Mouse (Mus musculus): Measurements from ENCODE around the gene Kir3dl2.
"Not testable (repeated sequence)": the region's sequence is repeated elsewhere in the genome, so short reads cannot be mapped to it uniquely, and the experiment has no call there.

The Kir3dl2 gene

DNA sequence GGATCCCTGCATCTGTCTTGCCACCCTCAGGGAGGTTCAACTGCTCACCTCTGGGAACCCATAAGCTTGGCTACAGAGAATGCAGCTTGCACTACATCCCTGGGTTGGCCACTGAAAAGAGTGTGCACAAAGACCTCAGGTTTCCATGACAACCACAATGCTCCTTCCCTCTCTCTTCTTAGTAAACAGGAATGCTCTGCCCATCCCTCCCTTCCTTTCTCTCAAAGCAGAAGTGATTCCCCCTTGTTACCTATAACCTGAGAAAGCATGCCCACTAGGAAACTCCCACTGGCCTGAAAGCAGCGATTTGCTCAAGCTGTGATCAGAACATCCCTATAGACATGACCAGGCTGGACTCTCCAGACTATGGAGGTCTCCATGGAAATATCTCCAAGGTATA lies at the start of gene Kir3dl2:
Gene Kir3dl2, minus strand, starts transcription at position 101 of the 400 bp plus-strand sequence.
- DNase-seq = not testable (repeated sequence)

DNA sequence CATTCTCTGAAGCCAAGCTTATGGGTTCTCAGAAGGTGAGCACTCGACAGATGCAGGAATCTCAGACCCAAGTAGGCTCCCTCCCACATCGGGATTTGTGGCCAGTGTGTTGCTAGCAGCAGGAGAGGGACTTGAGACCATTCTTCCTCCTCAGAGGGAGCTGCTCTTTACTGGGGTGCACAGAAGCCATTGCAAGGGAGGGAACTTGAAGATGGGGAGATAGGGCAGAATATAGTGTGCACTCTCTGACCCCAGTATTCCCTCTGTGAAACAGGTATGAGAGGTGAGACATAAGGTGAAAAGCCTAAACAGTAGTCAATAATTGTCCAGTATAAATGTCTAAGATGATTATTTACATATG lies 47.0 kb upstream of the Kir3dl2 start:
- DNase-seq = no peak

DNA sequence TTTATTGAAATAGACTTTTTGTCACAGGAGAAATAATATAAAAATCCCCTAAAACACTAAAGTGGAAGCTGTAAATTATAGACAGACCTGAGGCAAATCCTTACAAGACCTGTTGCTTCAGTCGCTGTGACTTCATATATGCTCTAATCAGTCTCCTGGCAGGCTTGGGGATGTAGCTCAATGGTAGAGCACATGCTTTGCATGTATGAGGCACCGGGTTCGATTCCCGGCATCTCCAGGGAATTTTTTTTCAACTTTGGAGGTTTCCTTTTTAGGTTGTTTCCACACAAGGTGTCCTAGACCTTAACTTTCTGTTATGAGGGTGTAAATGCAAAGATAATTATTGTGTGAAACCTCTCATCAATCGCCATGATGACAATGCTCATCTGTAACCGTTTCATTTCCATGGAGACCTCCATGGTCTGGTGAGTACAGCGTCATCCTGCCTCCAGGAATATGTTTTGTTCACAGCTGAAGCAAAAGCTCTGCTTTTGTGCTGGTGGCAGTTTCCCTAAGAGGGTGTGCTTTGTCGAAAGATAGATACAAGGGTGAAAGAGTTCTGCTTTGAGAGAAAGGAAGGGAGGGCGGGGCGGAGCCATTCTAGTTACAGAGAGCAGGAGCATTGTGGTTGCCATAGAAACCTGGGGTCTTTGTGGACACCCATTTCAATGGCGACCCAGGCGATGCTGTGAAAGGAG lies 46.5 kb upstream of the Kir3dl2 start, which contains the start of gene Tceal3:
Gene Tceal3, plus strand, starts transcription at position 644 of the 698 bp plus-strand sequence.
- DNase-seq = no peak

DNA sequence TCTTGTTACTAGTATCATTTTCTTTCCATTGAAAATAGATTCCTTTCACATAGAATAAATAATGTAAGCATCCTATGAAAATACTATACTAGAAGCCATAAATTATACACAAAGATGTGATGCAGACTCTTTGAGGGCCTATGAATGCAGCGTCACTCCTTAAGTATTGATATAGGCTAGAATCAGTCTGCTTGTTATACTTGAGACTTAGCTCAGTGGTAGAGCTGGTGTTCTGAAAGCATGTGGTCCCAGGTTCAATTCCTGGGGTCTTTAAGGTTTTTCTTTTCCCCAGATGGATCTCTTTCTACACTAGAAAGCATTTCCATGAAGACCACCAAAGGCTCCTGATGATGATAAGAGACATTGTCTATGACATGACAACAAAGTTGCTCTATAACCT lies 40.8 kb upstream of the Kir3dl2 start:
- no peak for DNase-seq

DNA sequence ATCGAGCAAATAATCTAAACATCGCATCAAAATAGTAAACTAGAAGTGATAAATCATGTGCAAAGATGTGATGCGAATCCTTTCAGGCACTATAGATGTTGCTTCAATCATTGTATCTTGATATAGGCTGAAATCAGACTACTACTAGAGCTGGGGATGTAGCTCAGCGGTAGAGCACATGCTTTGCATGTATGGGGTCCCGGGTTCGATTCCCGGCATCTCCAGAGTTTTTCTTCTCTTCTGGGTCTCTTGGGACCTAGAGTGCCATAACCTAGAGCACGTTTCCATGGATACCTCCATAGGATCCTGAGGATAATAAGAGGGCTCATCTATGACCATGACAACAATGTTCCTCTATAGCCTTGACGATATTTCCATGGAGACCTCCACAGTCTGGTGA lies 25.2 kb upstream of the Kir3dl2 start:
- DNase-seq = not testable (repeated sequence)

DNA sequence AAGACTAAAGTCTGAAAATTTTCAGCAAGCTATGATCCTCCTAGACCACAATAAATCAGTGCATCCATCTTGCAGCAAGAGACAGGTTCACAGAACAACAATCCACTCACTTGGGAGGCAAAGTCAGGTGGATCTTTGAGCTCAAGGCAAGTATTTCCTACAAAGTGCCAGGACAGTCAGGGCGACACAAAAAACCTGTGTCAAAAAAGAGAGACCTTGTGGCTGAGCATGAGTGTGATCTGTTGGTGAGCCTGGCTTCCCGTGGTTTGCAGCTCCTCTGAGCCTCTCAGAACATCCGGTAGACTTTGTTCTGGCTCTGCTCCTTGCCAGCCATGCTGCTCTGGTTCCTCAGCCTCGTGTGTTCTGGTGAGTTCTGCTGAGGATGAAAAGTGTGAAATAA lies 26.2 kb downstream of the Kir3dl2 start, which contains the start of gene Kir3dl1:
Gene Kir3dl1, plus strand, starts transcription at position 301 of the 400 bp plus-strand sequence.
- DNase-seq = not testable (repeated sequence)
